ENCODE assay signal across 18 mouse cellular contexts in genomic region chr11:102514793-102515424, GRCm38 (mm10).
"Had no signal": no experiment of that assay in that cellular context is flagged by ENCODE, and none has a peak within 500 bp of the region (broad histone marks: within the 10 kb centered on the region; RNA-seq: fewer than 3 reads in every experiment).

No protein-coding gene starts in this region.

- H3K9ac ChIP-seq: liver, embryonic 14.5 days; lung, embryonic 14.5 days; midbrain, embryonic 12.5 days; neural tube, embryonic 13.5 days; neural tube, embryonic 15.5 days had no signal

- ATAC-seq: midbrain, embryonic 16.5 days had no signal

- H3K27ac ChIP-seq: liver, embryonic 14.5 days; macrophage; midbrain, embryonic 10.5 days; midbrain, embryonic 12.5 days; neural tube, embryonic 13.5 days; neural tube, embryonic 15.5 days had no signal

- H3K27me3 ChIP-seq: midbrain, embryonic 12.5 days; neural tube, embryonic 13.5 days; neural tube, embryonic 15.5 days had no signal

- H3K4me2 ChIP-seq: lung, embryonic 14.5 days; midbrain, embryonic 12.5 days; neural tube, embryonic 13.5 days; neural tube, embryonic 15.5 days had no signal

- DNase-seq: lung, adult 18-20 months; lung, embryonic 14.5 days; lung, postnatal 10 days; lung, postnatal 36 days; midbrain, embryonic 14.5 days; right cerebral cortex, postnatal 14 days; spleen, adult 18-20 months; thymus, adult 18-20 months; thymus, postnatal 14 days; thymus, postnatal 36 days had no signal

- H3K9me3 ChIP-seq: midbrain, embryonic 10.5 days; midbrain, embryonic 12.5 days; neural tube, embryonic 13.5 days; neural tube, embryonic 15.5 days had no signal

- H3K4me1 ChIP-seq: midbrain, embryonic 10.5 days; midbrain, embryonic 12.5 days; neural tube, embryonic 13.5 days; neural tube, embryonic 15.5 days had no signal

- H3K4me3 ChIP-seq: midbrain, embryonic 10.5 days; midbrain, embryonic 12.5 days; myocyte; neural tube, embryonic 13.5 days; neural tube, embryonic 15.5 days had no signal
